Mouse (Mus musculus) kidney, adult 18-20 months (tissue): ENCODE results near the gene Ube2j2.

Experiments used
- DNase-seq: peaks from one replicate; pipeline ENCODE4 v3.0.0; 2021

Gene Ube2j2

GRCm38 (mm10) chr4:155964396-155964795 lies 20.8 kb downstream of the Ube2j2 start:
- peak; percentile 48 for DNase-seq

DNA sequence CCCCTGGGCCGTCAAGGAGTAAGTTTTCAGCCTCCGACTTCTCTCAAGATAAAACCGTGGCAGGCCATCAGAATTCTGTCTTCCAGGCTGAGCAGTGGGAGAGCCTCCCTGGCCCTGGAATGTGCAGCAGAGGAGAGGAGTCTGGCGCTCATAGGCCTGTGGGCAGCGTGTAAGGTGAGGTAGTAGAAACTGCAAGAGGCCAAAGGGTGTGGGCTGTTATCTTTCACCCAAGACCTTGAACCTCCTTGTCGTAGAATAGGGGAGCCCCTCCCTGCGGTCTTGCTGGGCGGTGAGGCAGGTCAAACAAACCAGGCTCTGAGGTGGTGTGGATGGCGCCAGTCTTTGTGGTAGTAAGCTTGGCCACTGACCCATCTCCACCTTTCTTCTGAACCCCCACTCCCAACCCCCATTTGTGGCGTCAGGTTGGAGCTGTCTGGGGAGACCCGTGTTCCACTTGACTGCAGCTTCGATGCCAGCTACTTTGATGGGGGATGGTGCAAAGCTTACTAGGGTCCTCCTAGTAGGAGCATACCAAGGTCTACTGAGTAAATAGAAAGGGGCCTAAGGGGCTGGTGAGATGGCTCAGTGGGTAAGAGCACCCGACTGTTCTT lies 25.5 kb downstream of the Ube2j2 start:
- DNase-seq = no peak

DNA sequence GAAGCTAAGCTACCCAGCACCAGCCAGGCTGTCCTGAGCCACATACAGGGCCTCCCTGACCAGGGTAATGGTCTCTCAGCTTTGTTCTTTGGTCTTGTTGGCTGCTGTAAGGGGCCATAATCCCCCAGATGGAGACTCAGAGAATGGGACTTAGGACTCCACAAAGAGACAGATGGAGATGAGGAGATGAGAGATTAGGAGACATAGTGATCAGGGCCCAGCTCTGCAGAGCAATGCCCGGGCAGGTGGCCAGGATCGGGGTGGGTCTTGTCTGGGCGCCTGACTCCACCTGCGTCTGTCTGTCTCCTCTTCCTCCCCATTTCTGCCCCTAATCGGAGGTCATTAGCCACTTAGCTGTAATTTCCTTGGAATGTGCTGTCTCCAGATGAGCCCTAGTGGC lies 26.7 kb downstream of the Ube2j2 start:
- no peak for DNase-seq

DNA sequence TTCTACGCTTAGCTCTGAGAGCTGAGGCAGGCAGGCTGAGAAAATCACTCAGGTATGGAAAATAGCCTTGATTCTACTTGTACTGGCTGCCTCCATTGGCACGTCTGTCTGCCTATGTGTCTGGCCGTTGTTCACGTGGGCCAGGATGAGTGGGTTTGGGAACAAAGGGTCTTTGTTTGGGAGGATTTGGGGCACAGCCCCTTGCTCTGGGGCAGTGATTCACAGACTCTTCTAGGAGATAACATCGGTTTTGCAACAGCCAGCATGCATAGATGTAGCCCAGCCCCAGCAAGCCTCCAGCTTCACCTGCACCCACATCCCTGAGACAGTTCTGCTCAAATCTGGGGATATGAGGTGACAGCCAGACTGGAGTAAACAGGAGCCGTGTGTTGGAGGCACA lies 29.0 kb downstream of the Ube2j2 start:
- no peak for DNase-seq

GRCm38 (mm10) chr4:155973239-155973638 lies 29.6 kb downstream of the Ube2j2 start:
- DNase-seq = no peak

DNA sequence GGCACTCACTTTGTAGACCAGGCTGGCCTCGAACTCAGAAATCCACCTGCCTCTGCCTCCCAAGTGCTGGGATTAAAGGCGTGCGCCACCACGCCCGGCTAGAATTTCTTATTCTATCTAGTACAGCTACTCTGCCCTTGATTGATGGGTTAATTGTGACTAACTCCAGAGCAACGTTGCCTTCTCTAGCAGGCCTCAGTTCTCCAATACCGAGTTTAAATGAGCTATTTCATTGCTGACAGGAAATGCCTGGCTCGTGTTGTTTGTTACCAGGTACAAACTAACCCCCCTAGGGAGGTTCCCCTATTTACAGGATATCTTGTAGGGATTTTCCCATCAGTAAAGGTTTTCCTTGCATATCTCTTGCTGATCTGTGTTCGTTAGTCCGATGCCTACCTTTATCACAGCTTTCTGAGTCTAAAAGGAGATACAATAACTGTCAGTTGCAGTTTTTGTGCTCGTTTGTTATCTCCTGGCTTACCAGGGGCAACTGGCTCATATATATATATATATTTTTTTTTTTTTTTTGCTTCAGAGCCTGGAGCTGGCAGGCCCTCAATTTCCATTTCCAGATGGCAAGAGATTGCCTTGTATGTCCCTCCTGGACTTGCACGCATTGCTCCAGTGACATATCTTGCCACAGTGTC lies 37.9 kb downstream of the Ube2j2 start:
- no peak for DNase-seq

DNA sequence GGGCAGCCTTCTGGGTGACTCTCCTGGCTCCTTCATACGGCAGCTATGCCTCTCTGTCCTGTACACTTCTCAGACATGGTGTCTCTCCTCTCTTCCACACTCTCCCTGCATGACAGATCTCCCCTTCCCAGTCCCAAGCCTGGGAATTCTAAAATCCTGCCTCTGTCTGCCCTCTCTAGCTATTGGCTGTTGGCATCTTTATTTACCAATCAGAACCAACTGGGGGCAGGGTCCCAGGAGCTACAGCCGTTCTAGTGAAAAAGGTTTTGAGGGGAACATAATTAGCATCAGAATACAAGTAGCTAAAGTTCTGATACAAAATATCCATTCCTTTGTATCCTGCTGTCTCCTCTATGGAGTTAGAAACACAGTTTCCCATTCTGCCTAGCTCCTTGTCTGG lies 40.2 kb downstream of the Ube2j2 start:
- DNase-seq = no peak

DNA sequence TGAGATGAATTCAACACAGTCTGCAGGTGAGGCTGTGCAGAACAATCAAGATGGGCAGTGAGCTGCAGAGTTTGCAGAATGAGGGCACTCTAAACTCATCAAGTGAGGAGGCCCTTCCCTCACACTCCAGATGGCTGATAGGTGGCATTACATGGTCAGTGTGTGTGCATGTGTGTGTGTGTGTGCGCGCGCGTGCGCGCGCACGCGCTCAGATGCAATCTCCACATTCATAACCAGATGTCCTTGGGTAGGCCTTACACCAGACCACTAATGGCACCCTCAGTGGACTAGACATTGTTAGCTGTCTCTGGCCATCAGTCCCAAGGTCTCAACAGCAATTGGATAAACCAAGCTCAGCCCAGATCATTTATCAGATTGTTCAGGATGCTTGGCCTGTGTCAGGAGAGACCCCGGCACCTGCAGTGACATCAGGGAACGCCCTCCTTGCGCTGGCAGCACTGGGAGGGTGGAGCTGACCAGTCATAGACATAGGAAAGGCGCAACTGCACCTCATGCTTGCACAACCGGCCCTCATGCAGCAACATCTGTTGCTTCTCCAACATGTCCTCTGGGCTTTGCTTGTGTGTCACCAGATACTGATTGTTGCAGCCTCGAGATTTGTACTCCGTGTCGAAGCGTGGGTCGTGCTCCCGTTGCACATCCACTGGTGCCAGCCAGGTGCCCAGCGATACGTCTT lies 47.7 kb downstream of the Ube2j2 start:
- no peak for DNase-seq

GRCm38 (mm10) chr4:155991908-155992230 lies 48.2 kb downstream of the Ube2j2 start:
- DNase-seq = no peak

GRCm38 (mm10) chr4:155992241-155992905 lies 48.7 kb downstream of the Ube2j2 start, which contains the start of the genes B3galt6 and Sdf4:
Gene B3galt6 (minus strand): TSS chr4:155992649.
Gene Sdf4 (plus strand): TSS chr4:155992872.
- DNase-seq = peak; percentile 93

- DNase-seq = peak; percentile 100
Measured at GRCm38 (mm10) chr4:155992906-155993547, 49.4 kb downstream of the Ube2j2 start.

GRCm38 (mm10) chr4:155993606-155994005 lies 50.0 kb downstream of the Ube2j2 start:
- DNase-seq = no peak

- DNase-seq = no peak
Measured at GRCm38 (mm10) chr4:156004109-156004508, 60.5 kb downstream of the Ube2j2 start.

DNA sequence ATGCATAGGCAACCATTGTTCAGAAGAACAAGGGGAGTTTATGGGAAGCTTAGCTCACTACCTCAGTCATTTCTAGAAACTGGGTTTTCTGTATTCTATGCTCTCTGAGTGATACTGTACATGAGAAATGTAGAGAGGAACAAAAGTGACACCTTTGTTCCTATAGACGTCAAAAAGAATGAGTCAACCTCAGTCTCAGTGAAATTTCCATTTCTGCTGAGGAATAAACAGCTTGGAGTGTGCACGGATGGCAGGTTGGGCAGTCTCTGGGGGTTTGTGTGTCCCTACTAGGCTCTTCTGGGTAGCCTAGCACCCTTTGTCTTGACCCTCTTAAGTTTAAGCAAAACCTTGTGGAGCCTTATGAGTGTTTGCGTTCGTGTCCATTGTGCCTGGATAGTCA lies 64.7 kb downstream of the Ube2j2 start:
- no peak for DNase-seq
